Mouse (Mus musculus) cortical plate, adult 2 months (tissue): ENCODE measurements around the gene Olfr76. TPM values are rescaled to one million over a fixed set of nuclear protein-coding genes. Genes with fewer than 3 reads are reported as not detected.

ENCODE experiments used
- polyA plus RNA-seq: library from polyadenylated mRNA; depleted of rRNA; stranded (reverse); fragments of >200 nt; gene quantifications from 2 replicates; pipeline ENCODE4 v1.2.3, GENCODE M21; 2012; rRNA removed

Gene Olfr76
- polyA plus RNA-seq, 1 experiment = not detected

Other genes starting within 250 kb of the Olfr76 start
- gene Olfr1419, start 248.1 kb downstream of the Olfr76 start, polyA plus RNA-seq = 0.13 and 0.15 TPM in 2 replicates
- gene Olfr1420, start 236.6 kb downstream of the Olfr76 start, polyA plus RNA-seq = not detected in 2 replicates
- 15.5 and 17.2 TPM in 2 replicates for gene Patl1, start 210.8 kb downstream of the Olfr76 start, polyA plus RNA-seq
- gene Osbp, start 157.3 kb downstream of the Olfr76 start, polyA plus RNA-seq = 36.0 and 37.1 TPM in 2 replicates
- not detected in 2 replicates for gene Olfr1423, start 81.9 kb downstream of the Olfr76 start, polyA plus RNA-seq
- not detected in 2 replicates for gene Olfr1424, start 60.5 kb downstream of the Olfr76 start, polyA plus RNA-seq
- not detected in 2 replicates for gene Olfr1425, start 45.5 kb downstream of the Olfr76 start, polyA plus RNA-seq
- gene Olfr1426, start 31.2 kb downstream of the Olfr76 start, polyA plus RNA-seq = not detected in 2 replicates
- not detected in 2 replicates for gene Olfr1427, start 19.9 kb downstream of the Olfr76 start, polyA plus RNA-seq
- not detected in 2 replicates for gene Olfr1428, start 7.3 kb downstream of the Olfr76 start, polyA plus RNA-seq
- not detected in 2 replicates for gene Olfr1555-ps1, start 46.9 kb upstream of the Olfr76 start, polyA plus RNA-seq
- 0.04 TPM in 1 of 2 replicates, not detected in the other for gene Olfr1431, start 77.4 kb upstream of the Olfr76 start, polyA plus RNA-seq
- not detected in 2 replicates for gene Olfr1432, start 109.4 kb upstream of the Olfr76 start, polyA plus RNA-seq
- gene Olfr262, start 118.5 kb upstream of the Olfr76 start, polyA plus RNA-seq = not detected in 2 replicates
- gene Olfr235, start 137.8 kb upstream of the Olfr76 start, polyA plus RNA-seq = 0.08 and 0.09 TPM in 2 replicates
- not detected in 2 replicates for gene Olfr1434, start 156.7 kb upstream of the Olfr76 start, polyA plus RNA-seq
- gene Olfr1436, start 175.9 kb upstream of the Olfr76 start, polyA plus RNA-seq = not detected in 2 replicates
- 0.06 TPM in 1 of 2 replicates, not detected in the other for gene Olfr1437, start 201.9 kb upstream of the Olfr76 start, polyA plus RNA-seq
- 0.02 TPM in 1 of 2 replicates, not detected in the other for gene Olfr1438-ps1, start 212.7 kb upstream of the Olfr76 start, polyA plus RNA-seq